Mouse (Mus musculus): Measurements from ENCODE around the gene Kalrn. TPM values are rescaled to one million over a fixed set of nuclear protein-coding genes. Genes with fewer than 3 reads are reported as not detected.
A peak's percentile ranks its signal among the peaks of the same experiment; 100 is the strongest.

Kalrn gene
- polyA plus RNA-seq, 2 experiments = 8.8 to 11.7 TPM

GRCm38 (mm10) chr16:33930785-33931184 is 642.5 kb downstream of the Kalrn start:
- no peak overlapping the region for H3K27ac ChIP-seq (replicated peaks; ENCODE audit: low read depth, low read length)
- H3K9ac ChIP-seq (ENCODE audit: low read depth, low read length, severe bottlenecking) = no peak overlapping the region
- TF ChIP-seq POLR2A (IDR thresholded peaks at IDR 0.05; ENCODE audit: borderline replicate concordance, extremely low read depth, insufficient read depth, insufficient read length) = no peak
- WGBS = 73% methylated on average over 6 of the region's 6 CpGs
- no peaks in the 10 kb centered on the region for H3K27me3 ChIP-seq (ENCODE audit: control insufficient read depth, insufficient read depth, low read length)
- no peak overlapping the region for H3K4me3 ChIP-seq (replicated peaks; ENCODE audit: low read length)
- H3K4me1 ChIP-seq (ENCODE audit: control insufficient read depth, insufficient read depth, low read length) = peaks cover 13% of the 10 kb centered on the region
- ATAC-seq (ENCODE audit: low FRiP score, low read depth) (no peak), DNase-seq (ENCODE audit: low spot score) (no peak)
- no peak overlapping the region for H3K4me2 ChIP-seq (replicated peaks; ENCODE audit: low read depth, low read length, severe bottlenecking)
- H3K9me3 ChIP-seq (ENCODE audit: control insufficient read depth, low read length) = no peaks in the 10 kb centered on the region
- 0 out of 2 replicates have a peak, but pooled peaks cover 6% of the 10 kb centered on the region for H3K36me3 ChIP-seq (ENCODE audit: control insufficient read depth, insufficient read depth, low read length)

DNA sequence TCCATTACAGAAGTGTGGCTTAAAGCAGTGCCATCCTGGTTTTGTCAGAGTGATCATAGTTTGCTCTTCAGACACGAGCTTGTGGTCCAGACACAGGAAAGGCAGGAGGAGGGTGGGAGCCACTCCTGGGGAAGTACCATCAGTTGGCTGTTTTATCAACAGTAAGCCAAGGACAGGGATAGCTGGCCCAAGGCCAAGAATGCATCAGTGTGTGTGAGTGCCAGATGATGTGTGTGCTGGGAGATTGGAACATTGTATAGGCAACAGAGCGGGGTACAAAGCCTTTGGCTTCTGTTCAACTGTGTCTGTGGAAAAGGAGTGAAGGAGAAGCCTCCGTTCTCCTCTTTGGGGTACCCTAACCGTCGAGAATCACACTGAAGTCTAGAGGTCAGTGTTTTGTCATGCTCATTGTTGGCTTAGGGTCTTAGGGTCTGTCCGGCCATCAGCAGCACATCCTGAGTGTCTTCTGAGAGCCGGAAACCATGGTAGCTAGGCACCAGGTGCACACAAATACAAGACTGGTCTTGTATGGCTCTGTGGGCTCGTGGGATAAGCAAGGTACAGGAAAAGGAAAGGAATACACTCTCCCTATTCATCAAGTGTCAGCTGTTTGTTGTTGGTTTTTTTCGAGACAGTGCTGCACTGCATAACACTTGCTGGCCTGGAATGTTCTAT is 644.4 kb downstream of the Kalrn start:
- TF ChIP-seq POLR2A (IDR thresholded peaks at IDR 0.05; ENCODE audit: borderline replicate concordance, extremely low read depth, insufficient read depth, insufficient read length) = no peak
- Histone ChIP-seq H3K36me3 (ENCODE audit: control insufficient read depth, insufficient read depth, low read length) (0 out of 2 replicates have a peak, but pooled peaks cover 6% of the 10 kb centered on the region), H3K9ac (ENCODE audit: low read depth, low read length, severe bottlenecking) (no peak overlapping the region), H3K4me3 (replicated peaks; ENCODE audit: low read length) (no peak overlapping the region), H3K27me3 (ENCODE audit: control insufficient read depth, insufficient read depth, low read length) (no peaks in the 10 kb centered on the region), H3K27ac (replicated peaks; ENCODE audit: low read depth, low read length) (no peak overlapping the region), H3K9me3 (ENCODE audit: control insufficient read depth, low read length) (no peaks in the 10 kb centered on the region), H3K4me2 (replicated peaks; ENCODE audit: low read depth, low read length, severe bottlenecking) (no peak overlapping the region), H3K4me1 (ENCODE audit: control insufficient read depth, insufficient read depth, low read length) (peaks cover 2% of the 10 kb centered on the region)
- ATAC-seq (ENCODE audit: low FRiP score, low read depth) = no peak
- 79% methylated on average over 9 of the region's 9 CpGs for WGBS
- DNase-seq (ENCODE audit: low spot score) = no peak

DNA sequence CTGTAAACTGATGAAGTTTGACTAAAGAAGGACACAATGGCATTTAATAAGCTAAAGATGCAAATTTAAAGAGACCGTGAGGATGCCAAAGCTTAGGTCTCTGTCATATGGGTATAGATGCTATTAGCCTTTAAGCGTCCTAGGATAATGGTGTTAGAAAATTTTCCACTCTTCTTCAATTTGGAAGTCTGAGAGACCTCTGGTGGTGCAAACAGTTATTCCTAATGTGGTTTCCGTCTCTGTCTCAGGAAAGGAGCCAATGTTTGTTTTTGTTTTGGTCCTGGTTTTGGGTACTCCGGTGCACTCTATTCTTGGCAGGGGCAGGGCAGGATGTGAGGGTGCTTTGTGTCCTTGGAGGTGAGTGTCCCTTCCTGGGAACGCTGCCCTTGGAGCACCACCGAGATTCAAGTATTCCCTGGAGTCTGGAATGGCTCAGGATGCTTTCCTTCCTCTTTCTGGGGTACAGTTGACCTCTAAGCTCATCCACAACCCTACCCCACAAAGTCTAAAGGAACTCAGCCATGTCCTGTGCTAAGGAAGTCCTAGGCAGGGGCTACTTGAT is 646.0 kb downstream of the Kalrn start:
- H3K4me2 ChIP-seq (replicated peaks; ENCODE audit: low read depth, low read length, severe bottlenecking) = no peak overlapping the region
- no peak for DNase-seq (ENCODE audit: low spot score)
- no peak for ATAC-seq (ENCODE audit: low FRiP score, low read depth)
- no peaks in the 10 kb centered on the region for H3K9me3 ChIP-seq (ENCODE audit: control insufficient read depth, low read length)
- peaks cover 14% of the 10 kb centered on the region for H3K4me1 ChIP-seq (ENCODE audit: control insufficient read depth, insufficient read depth, low read length)
- no peak overlapping the region for H3K9ac ChIP-seq (ENCODE audit: low read depth, low read length, severe bottlenecking)
- H3K27ac ChIP-seq (replicated peaks; ENCODE audit: low read depth, low read length) = no peak overlapping the region
- no peaks in the 10 kb centered on the region for H3K27me3 ChIP-seq (ENCODE audit: control insufficient read depth, insufficient read depth, low read length)
- H3K36me3 ChIP-seq (ENCODE audit: control insufficient read depth, insufficient read depth, low read length) = 0 out of 2 replicates have a peak, but pooled peaks cover 6% of the 10 kb centered on the region
- no peak for TF ChIP-seq POLR2A (IDR thresholded peaks at IDR 0.05; ENCODE audit: borderline replicate concordance, extremely low read depth, insufficient read depth, insufficient read length)
- no peak overlapping the region for H3K4me3 ChIP-seq (replicated peaks; ENCODE audit: low read length)
- WGBS = 91% methylated on average over 6 of the region's 6 CpGs

- no peaks in the 10 kb centered on the region for H3K9me3 ChIP-seq (ENCODE audit: control insufficient read depth, low read length)
- 83% methylated on average over 8 of the region's 8 CpGs for WGBS
- no peak overlapping the region for H3K27ac ChIP-seq (replicated peaks; ENCODE audit: low read depth, low read length)
- ATAC-seq (ENCODE audit: low FRiP score, low read depth) = no peak
- no peak overlapping the region for H3K4me2 ChIP-seq (replicated peaks; ENCODE audit: low read depth, low read length, severe bottlenecking)
- H3K9ac ChIP-seq (ENCODE audit: low read depth, low read length, severe bottlenecking) = no peak overlapping the region
- peaks cover 31% of the 10 kb centered on the region for H3K4me1 ChIP-seq (ENCODE audit: control insufficient read depth, insufficient read depth, low read length)
- no peak overlapping the region for H3K4me3 ChIP-seq (replicated peaks; ENCODE audit: low read length)
- DNase-seq (ENCODE audit: low spot score) = no peak
- H3K36me3 ChIP-seq (ENCODE audit: control insufficient read depth, insufficient read depth, low read length) = peaks cover 8% of the 10 kb centered on the region
- no peak for TF ChIP-seq POLR2A (IDR thresholded peaks at IDR 0.05; ENCODE audit: borderline replicate concordance, extremely low read depth, insufficient read depth, insufficient read length)
- no peaks in the 10 kb centered on the region for H3K27me3 ChIP-seq (ENCODE audit: control insufficient read depth, insufficient read depth, low read length)
These were observed 649.6 kb downstream of the Kalrn start for GRCm38 (mm10) chr16:33923758-33924157.

DNA sequence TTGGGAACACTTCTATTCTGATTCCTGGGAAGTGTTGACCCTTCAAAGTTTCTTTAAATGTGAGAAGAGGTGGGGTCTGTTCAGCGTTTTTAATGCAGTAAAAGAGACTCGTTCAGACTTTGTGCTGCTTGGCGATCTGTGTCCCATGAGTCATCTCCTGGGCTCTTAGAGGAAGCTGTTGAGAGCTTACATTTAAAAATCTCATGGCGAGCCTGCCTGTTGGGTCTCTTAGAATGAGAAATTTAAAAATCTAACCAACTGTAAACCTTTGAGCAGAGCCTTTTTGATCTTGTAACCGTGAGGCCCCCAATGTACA is 650.4 kb downstream of the Kalrn start:
- Histone ChIP-seq H3K4me2 (replicated peaks; ENCODE audit: low read depth, low read length, severe bottlenecking) (no peak overlapping the region), H3K4me3 (replicated peaks; ENCODE audit: low read length) (no peak overlapping the region), H3K27me3 (ENCODE audit: control insufficient read depth, insufficient read depth, low read length) (no peaks in the 10 kb centered on the region), H3K36me3 (ENCODE audit: control insufficient read depth, insufficient read depth, low read length) (peaks cover 8% of the 10 kb centered on the region), H3K27ac (replicated peaks; ENCODE audit: low read depth, low read length) (peak overlapping the region; percentile 1), H3K9me3 (ENCODE audit: control insufficient read depth, low read length) (no peaks in the 10 kb centered on the region), H3K4me1 (ENCODE audit: control insufficient read depth, insufficient read depth, low read length) (peaks cover 31% of the 10 kb centered on the region), H3K9ac (ENCODE audit: low read depth, low read length, severe bottlenecking) (no peak overlapping the region)
- DNase-seq (ENCODE audit: low spot score) (no peak), ATAC-seq (ENCODE audit: low FRiP score, low read depth) (peak; percentile 35; the same call in 1 of the 2 replicates)
- no peak for TF ChIP-seq POLR2A (IDR thresholded peaks at IDR 0.05; ENCODE audit: borderline replicate concordance, extremely low read depth, insufficient read depth, insufficient read length)
- 22% methylated on average over 5 of the region's 5 CpGs for WGBS

Measured in limb, embryonic 14.5 days (tissue).